Mouse (Mus musculus) limb, embryonic 15.5 days (tissue): ENCODE results near the gene Acoxl. TPM values are rescaled to one million over a fixed set of nuclear protein-coding genes. Genes with fewer than 3 reads are reported as not detected.

Experiments used
- ATAC-seq: fragments of 200-750 bp; cut with Nextera tagmentation; 2 replicates; pipeline ENCODE4 v1.8.0; 2017; ENCODE audit warnings: low read depth, moderate TSS enrichment; ENCODE audit not compliant: insufficient number of reproducible peaks, low FRiP score, low TSS enrichment
- H3K27ac ChIP-seq: fragments of 300-500 bp; sonication (generic); 2 replicates; pipeline ENCODE4 v1.5.1; 2015; ENCODE audit warnings: moderate library complexity, mild to moderate bottlenecking, inconsistent platforms
- H3K27me3 ChIP-seq: fragments of 300-500 bp; sonication (generic); 2 replicates; pipeline ENCODE4 v1.6.1; 2015; ENCODE audit warnings: inconsistent platforms
- H3K36me3 ChIP-seq: fragments of 300-500 bp; sonication (generic); 2 replicates; pipeline ENCODE4 v1.6.1; 2015; ENCODE audit warnings: inconsistent platforms
- H3K4me1 ChIP-seq: fragments of 300-500 bp; sonication (generic); 2 replicates; pipeline ENCODE4 v1.6.1; 2015; ENCODE audit warnings: inconsistent platforms
- H3K4me2 ChIP-seq: fragments of 300-500 bp; sonication (generic); 2 replicates; pipeline ENCODE4 v1.6.1; 2015; ENCODE audit warnings: mild to moderate bottlenecking, inconsistent platforms
- H3K4me3 ChIP-seq: fragments of 300-500 bp; sonication (generic); 2 replicates; pipeline ENCODE4 v1.5.1; 2015; ENCODE audit warnings: mild to moderate bottlenecking, inconsistent platforms
- H3K9ac ChIP-seq: fragments of 300-500 bp; sonication (generic); 2 replicates; pipeline ENCODE4 v1.6.1; 2015; ENCODE audit warnings: inconsistent platforms
- H3K9me3 ChIP-seq: fragments of 300-500 bp; sonication (generic); 2 replicates; pipeline ENCODE4 v1.6.1; 2016; ENCODE audit warnings: inconsistent platforms
- WGBS: fragments of 180-500 bp; shearing (Covaris S2); methylation state at CpG from one replicate; pipeline ENCODE4 v1.1.7; 2015; 5-methylcytosine and 5-hydroxymethylcytosine counted together
- polyA plus RNA-seq: library from polyadenylated mRNA; unstranded; fragments of >200 nt; fragmentation: Nextera tagmentation; extraction: Ambion mirVana; gene quantifications from 2 replicates; pipeline ENCODE4 v1.2.1, GENCODE M21; 2015

Gene Acoxl
- polyA plus RNA-seq, 1 experiment from 2014 or later: 0.09 TPM

GRCm38 (mm10) chr2:127927452-127928273, 89.0 kb downstream of the Acoxl start:
- Histone ChIP-seq H3K27ac (no peak overlapping the region), H3K4me2 (no peak overlapping the region), H3K36me3 (no peaks in the 10 kb centered on the region), H3K4me1 (peaks cover 18% of the 10 kb centered on the region), H3K9me3 (no peaks in the 10 kb centered on the region), H3K27me3 (no peaks in the 10 kb centered on the region), H3K9ac (no peak overlapping the region), H3K4me3 (no peak overlapping the region)
- 0 out of 2 replicates have a peak, but pooled peaks have one; percentile 44 for ATAC-seq
- WGBS: 22% methylated on average over 15 of the region's 15 CpGs

- Histone ChIP-seq H3K27ac (no peak overlapping the region), H3K36me3 (no peaks in the 10 kb centered on the region), H3K27me3 (no peaks in the 10 kb centered on the region), H3K9me3 (no peaks in the 10 kb centered on the region), H3K4me3 (no peak overlapping the region), H3K9ac (no peak overlapping the region), H3K4me2 (no peak overlapping the region), H3K4me1 (peaks cover 16% of the 10 kb centered on the region; the same call in 1 of the 2 replicates)
- 47% methylated on average over 5 of the region's 5 CpGs for WGBS
- ATAC-seq: no peak
Measured at GRCm38 (mm10) chr2:127928279-127928678, 89.6 kb downstream of the Acoxl start.

- Histone ChIP-seq H3K9me3 (no peaks in the 10 kb centered on the region), H3K4me2 (no peak overlapping the region), H3K27me3 (no peaks in the 10 kb centered on the region), H3K4me1 (peaks cover 16% of the 10 kb centered on the region; the same call in 1 of the 2 replicates), H3K4me3 (no peak overlapping the region), H3K27ac (no peak overlapping the region), H3K9ac (no peak overlapping the region), H3K36me3 (no peaks in the 10 kb centered on the region)
- 58% methylated on average over 4 of the region's 4 CpGs for WGBS
- ATAC-seq: no peak
Measured at GRCm38 (mm10) chr2:127928871-127929270, 90.2 kb downstream of the Acoxl start.

- no peaks in the 10 kb centered on the region for H3K36me3 ChIP-seq
- no peak for ATAC-seq
- peaks cover 16% of the 10 kb centered on the region; the same call in 1 of the 2 replicates for H3K4me1 ChIP-seq
- no peaks in the 10 kb centered on the region for H3K27me3 ChIP-seq
- WGBS: 69% methylated on average over 6 of the region's 6 CpGs
- H3K4me3 ChIP-seq: no peak overlapping the region
- no peak overlapping the region for H3K4me2 ChIP-seq
- no peak overlapping the region for H3K27ac ChIP-seq
- no peaks in the 10 kb centered on the region for H3K9me3 ChIP-seq
- H3K9ac ChIP-seq: no peak overlapping the region
Measured at GRCm38 (mm10) chr2:127929939-127930715, 91.5 kb downstream of the Acoxl start.

GRCm38 (mm10) chr2:127931576-127931975, 92.9 kb downstream of the Acoxl start:
- Histone ChIP-seq H3K27me3 (no peaks in the 10 kb centered on the region), H3K27ac (no peak overlapping the region), H3K4me2 (no peak overlapping the region), H3K9ac (no peak overlapping the region), H3K4me3 (no peak overlapping the region), H3K9me3 (no peaks in the 10 kb centered on the region), H3K4me1 (peaks cover 13% of the 10 kb centered on the region; the same call in 1 of the 2 replicates), H3K36me3 (no peaks in the 10 kb centered on the region)
- 76% methylated on average over 4 of the region's 4 CpGs for WGBS
- no peak for ATAC-seq

- ATAC-seq: no peak
- Histone ChIP-seq H3K9ac (no peak overlapping the region), H3K27ac (no peak overlapping the region), H3K27me3 (no peaks in the 10 kb centered on the region), H3K4me1 (0 out of 2 replicates have a peak, but pooled peaks cover 2% of the 10 kb centered on the region), H3K4me3 (no peak overlapping the region), H3K9me3 (no peaks in the 10 kb centered on the region), H3K4me2 (no peak overlapping the region), H3K36me3 (no peaks in the 10 kb centered on the region)
- WGBS: 77% methylated on average over 3 of the region's 3 CpGs
Measured at GRCm38 (mm10) chr2:127933531-127933931, 94.9 kb downstream of the Acoxl start.

- H3K36me3 ChIP-seq: no peaks in the 10 kb centered on the region
- no peaks in the 10 kb centered on the region for H3K4me1 ChIP-seq
- H3K9me3 ChIP-seq: no peaks in the 10 kb centered on the region
- H3K27me3 ChIP-seq: no peaks in the 10 kb centered on the region
- H3K4me3 ChIP-seq: no peak overlapping the region
- no peak overlapping the region for H3K4me2 ChIP-seq
- no peak overlapping the region for H3K27ac ChIP-seq
- ATAC-seq: no peak
- WGBS: 86% methylated on average over 3 of the region's 3 CpGs
- H3K9ac ChIP-seq: no peak overlapping the region
Measured at GRCm38 (mm10) chr2:127937079-127937478, 98.4 kb downstream of the Acoxl start.

- ATAC-seq: no peak
- Histone ChIP-seq H3K9me3 (no peaks in the 10 kb centered on the region), H3K27me3 (no peaks in the 10 kb centered on the region), H3K4me2 (no peak overlapping the region), H3K27ac (no peak overlapping the region), H3K4me1 (no peaks in the 10 kb centered on the region), H3K4me3 (no peak overlapping the region), H3K36me3 (no peaks in the 10 kb centered on the region), H3K9ac (no peak overlapping the region)
- 89% methylated on average over 2 of the region's 2 CpGs for WGBS
Measured at GRCm38 (mm10) chr2:127939206-127939605, 100.5 kb downstream of the Acoxl start.

GRCm38 (mm10) chr2:127960579-127960978, 121.9 kb downstream of the Acoxl start:
- no peak for ATAC-seq
- H3K27ac ChIP-seq: no peak overlapping the region
- H3K4me3 ChIP-seq: no peak overlapping the region
- H3K27me3 ChIP-seq: no peaks in the 10 kb centered on the region
- no peaks in the 10 kb centered on the region for H3K36me3 ChIP-seq
- no peaks in the 10 kb centered on the region for H3K9me3 ChIP-seq
- peaks cover 5% of the 10 kb centered on the region for H3K4me1 ChIP-seq
- H3K4me2 ChIP-seq: no peak overlapping the region
- no peak overlapping the region for H3K9ac ChIP-seq
- WGBS: 40% methylated on average over 6 of the region's 6 CpGs

GRCm38 (mm10) chr2:127961154-127961553, 122.5 kb downstream of the Acoxl start:
- Histone ChIP-seq H3K4me3 (no peak overlapping the region), H3K9ac (no peak overlapping the region), H3K4me1 (peaks cover 5% of the 10 kb centered on the region), H3K27me3 (no peaks in the 10 kb centered on the region), H3K36me3 (no peaks in the 10 kb centered on the region), H3K9me3 (no peaks in the 10 kb centered on the region), H3K27ac (no peak overlapping the region), H3K4me2 (no peak overlapping the region)
- no peak for ATAC-seq
- WGBS: 11% methylated on average over 2 of the region's 2 CpGs

GRCm38 (mm10) chr2:127961802-127962433, 123.2 kb downstream of the Acoxl start:
- 66% methylated on average over 4 of the region's 4 CpGs for WGBS
- ATAC-seq: no peak
- peaks cover 5% of the 10 kb centered on the region for H3K4me1 ChIP-seq
- H3K4me3 ChIP-seq: no peak overlapping the region
- H3K4me2 ChIP-seq: no peak overlapping the region
- no peaks in the 10 kb centered on the region for H3K36me3 ChIP-seq
- no peaks in the 10 kb centered on the region for H3K27me3 ChIP-seq
- no peaks in the 10 kb centered on the region for H3K9me3 ChIP-seq
- H3K27ac ChIP-seq: no peak overlapping the region
- H3K9ac ChIP-seq: no peak overlapping the region

- Histone ChIP-seq H3K4me3 (no peak overlapping the region), H3K4me2 (no peak overlapping the region), H3K27ac (no peak overlapping the region), H3K9me3 (no peaks in the 10 kb centered on the region), H3K9ac (no peak overlapping the region), H3K36me3 (no peaks in the 10 kb centered on the region), H3K4me1 (no peaks in the 10 kb centered on the region), H3K27me3 (no peaks in the 10 kb centered on the region)
- WGBS: 93% methylated on average over 2 of the region's 2 CpGs
- ATAC-seq: no peak
Measured at GRCm38 (mm10) chr2:127968944-127969343, 130.3 kb downstream of the Acoxl start.
